Mouse (Mus musculus) testis, adult 2 months (tissue): Measurements from ENCODE around the gene Fam234a.

Source experiments
- CTCF ChIP-seq: fragments of 200-500 bp; IDR thresholded peaks from 2 replicates; pipeline ENCODE4 v1.5.1; 2012; ENCODE audit warnings: low read depth, mild to moderate bottlenecking, inconsistent platforms, low read length, moderate library complexity; ENCODE audit not compliant: control insufficient read depth, insufficient read depth, insufficient replicate concordance
- POLR2A ChIP-seq: fragments of 200-500 bp; IDR thresholded peaks from 2 replicates; pipeline ENCODE4 v1.6.1; 2012; ENCODE audit warnings: low read depth, mild to moderate bottlenecking, inconsistent platforms, low read length, moderate library complexity; ENCODE audit not compliant: control insufficient read depth

- TF ChIP-seq POLR2A = no peak
- TF ChIP-seq CTCF = no peak
Measured at GRCm38 (mm10) chr17:26203321-26203811, 40.7 kb downstream of the Fam234a start.
